Comparison of ENCODE assay signal across 11 mouse cellular contexts in the genomic region with DNA sequence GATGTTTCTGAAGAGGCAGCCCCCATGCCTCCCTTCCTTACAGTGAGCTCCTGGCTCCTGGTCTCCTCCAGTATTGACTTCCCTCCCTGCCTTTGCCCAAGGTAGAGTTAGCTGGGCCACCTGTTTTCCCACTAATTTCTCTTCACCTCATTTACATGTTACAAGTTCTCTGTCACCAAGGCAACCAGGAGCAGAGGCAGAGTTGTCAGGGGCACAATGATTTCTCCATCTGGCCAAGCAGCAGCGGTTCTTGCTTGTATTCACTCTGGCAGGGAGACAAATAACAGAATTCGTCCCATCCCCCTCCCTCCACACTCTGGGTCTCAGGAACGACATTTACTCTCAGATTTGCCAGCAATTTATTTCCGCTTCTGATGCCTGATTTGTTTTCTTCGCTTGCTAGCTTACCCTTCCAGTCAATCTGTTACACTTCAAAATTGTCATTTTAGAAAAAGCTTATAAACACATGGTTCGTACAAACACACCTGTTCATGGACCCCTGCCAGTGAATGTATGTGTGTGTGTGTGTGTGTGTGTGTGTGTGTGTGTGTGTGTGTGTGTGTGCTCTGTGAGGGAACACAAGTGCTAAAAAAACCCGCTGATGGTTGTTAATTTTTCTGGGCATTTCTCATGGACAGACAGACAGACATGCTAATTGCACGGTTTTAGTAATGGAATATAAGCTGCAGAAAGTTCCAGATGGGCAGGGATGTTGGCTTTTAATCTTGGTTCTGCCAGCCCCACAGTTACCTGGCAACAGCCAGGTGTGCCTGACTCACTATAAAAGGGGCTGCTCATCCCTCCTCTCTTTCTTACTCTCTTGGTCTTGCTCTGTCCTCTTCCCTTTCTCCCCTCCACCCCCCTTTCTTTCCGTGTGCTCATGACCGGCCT.
DNase-seq lines count a peak whose midpoint lies in the region; ATAC-seq and TF ChIP-seq lines count a peak whose summit lies in the region.
"Had no signal": no experiment of that assay in that cellular context is flagged by ENCODE, and none has a peak within 500 bp of the region (broad histone marks: within the 10 kb centered on the region; RNA-seq: fewer than 3 reads in every experiment).

No protein-coding gene starts in this region.

- DNase-seq in forebrain, embryonic 11.5 days (ENCODE audit: low spot score), result peak; percentile 53
- DNase-seq in forebrain, embryonic 10.5 days (ENCODE audit: extremely low spot score, low spot score), result no peak
- DNase-seq in layer of hippocampus, adult 2 months (ENCODE audit: low spot score in 2 of 2), result peak; percentile 43 to 73
- DNase-seq in midbrain, postnatal 0 days (ENCODE audit: low spot score), result peak; percentile 88
- DNase-seq in thymus, postnatal 36 days, result no peak
- DNase-seq in cerebellum, adult 9-10 months, result no peak
- DNase-seq: cerebellum, adult 8-10 months; kidney, postnatal 25 days; thymus, adult 2 months had no signal

- H3K9ac ChIP-seq in forebrain, embryonic 11.5 days (ENCODE audit: low read length), result no peak overlapping the region
- no peak overlapping the region for H3K9ac ChIP-seq in forebrain, embryonic 12.5 days
- H3K9ac ChIP-seq in midbrain, postnatal 0 days (replicated peaks; ENCODE audit: low read length, poor library complexity, severe bottlenecking), result no peak overlapping the region

- H3K9me3 ChIP-seq in forebrain, embryonic 11.5 days (ENCODE audit: control insufficient read depth, low read length), result no peaks in the 10 kb centered on the region
- no peaks in the 10 kb centered on the region for H3K9me3 ChIP-seq in forebrain, embryonic 10.5 days
- no peaks in the 10 kb centered on the region for H3K9me3 ChIP-seq in forebrain, embryonic 12.5 days
- H3K9me3 ChIP-seq in midbrain, postnatal 0 days (ENCODE audit: low read length), result no peaks in the 10 kb centered on the region

- no peak overlapping the region for H3K27ac ChIP-seq in forebrain, embryonic 11.5 days (ENCODE audit: low read depth, low read length)
- H3K27ac ChIP-seq in forebrain, embryonic 10.5 days, result no peak overlapping the region
- H3K27ac ChIP-seq in forebrain, embryonic 12.5 days, result 0 out of 2 replicates have a peak overlapping the region, but pooled peaks have one; percentile 5
- H3K27ac ChIP-seq in layer of hippocampus, adult 2 months, result peak overlapping the region; percentile 75
- H3K27ac ChIP-seq in midbrain, postnatal 0 days (ENCODE audit: low read depth, low read length), result peak overlapping the region; percentile 69

- no peaks in the 10 kb centered on the region for H3K27me3 ChIP-seq in forebrain, embryonic 11.5 days (ENCODE audit: control insufficient read depth, insufficient read depth, low read length)
- no peaks in the 10 kb centered on the region for H3K27me3 ChIP-seq in forebrain, embryonic 10.5 days (ENCODE audit: poor library complexity, severe bottlenecking)
- no peaks in the 10 kb centered on the region for H3K27me3 ChIP-seq in forebrain, embryonic 12.5 days
- H3K27me3 ChIP-seq in midbrain, postnatal 0 days (ENCODE audit: insufficient read depth, low read length), result no peaks in the 10 kb centered on the region

- 48% methylated on average over 10 of the region's 10 CpGs for WGBS in forebrain, embryonic 11.5 days
- WGBS in forebrain, embryonic 10.5 days, result 60% methylated on average over 8 of the region's 10 CpGs
- WGBS in forebrain, embryonic 12.5 days, result 42% methylated on average over 10 of the region's 10 CpGs
- WGBS in midbrain, postnatal 0 days, result 26% methylated on average over 10 of the region's 10 CpGs

- H3K36me3 ChIP-seq in forebrain, embryonic 11.5 days (ENCODE audit: control insufficient read depth, insufficient read depth, low read length), result no peaks in the 10 kb centered on the region
- no peaks in the 10 kb centered on the region for H3K36me3 ChIP-seq in forebrain, embryonic 10.5 days (replicated peaks)
- no peaks in the 10 kb centered on the region for H3K36me3 ChIP-seq in forebrain, embryonic 12.5 days (replicated peaks)
- H3K36me3 ChIP-seq in midbrain, postnatal 0 days (ENCODE audit: insufficient read depth, low read length), result no peaks in the 10 kb centered on the region

- TF ChIP-seq CTCF in layer of hippocampus, adult 2 months (conservative IDR thresholded peaks at IDR 0.05), result no peak
- TF ChIP-seq CTCF in midbrain, postnatal 0 days (IDR thresholded peaks at IDR 0.05), result no peak

- H3K4me3 ChIP-seq in forebrain, embryonic 11.5 days (ENCODE audit: low read depth, low read length), result no peak overlapping the region
- no peak overlapping the region for H3K4me3 ChIP-seq in forebrain, embryonic 10.5 days
- no peak overlapping the region for H3K4me3 ChIP-seq in forebrain, embryonic 12.5 days (replicated peaks)
- no peak overlapping the region for H3K4me3 ChIP-seq in layer of hippocampus, adult 2 months
- no peak overlapping the region for H3K4me3 ChIP-seq in midbrain, postnatal 0 days (ENCODE audit: low read depth, low read length)

- H3K4me1 ChIP-seq in forebrain, embryonic 11.5 days (replicated peaks; ENCODE audit: control insufficient read depth, insufficient read depth, low read length), result no peaks in the 10 kb centered on the region; the same call in 1 of the 2 replicates
- H3K4me1 ChIP-seq in forebrain, embryonic 10.5 days, result peaks cover 16% of the 10 kb centered on the region
- peaks cover 15% of the 10 kb centered on the region for H3K4me1 ChIP-seq in forebrain, embryonic 12.5 days
- peaks cover 3% of the 10 kb centered on the region for H3K4me1 ChIP-seq in midbrain, postnatal 0 days (ENCODE audit: insufficient read depth, low read length)

- ATAC-seq in forebrain, embryonic 11.5 days (replicated peaks; ENCODE audit: low FRiP score), result 0 out of 2 replicates have a peak, but pooled peaks have one; percentile 33
- peak; percentile 85; the same call in 1 of the 2 replicates for ATAC-seq in forebrain, embryonic 12.5 days (ENCODE audit: low FRiP score)
- peak; percentile 82 for ATAC-seq in midbrain, postnatal 0 days (ENCODE audit: low FRiP score)
- no peak for ATAC-seq in activated CD4-positive, CD25-positive, alpha-beta regulatory T cell, adult 4 months

- 0 out of 2 replicates have a peak overlapping the region, but pooled peaks have one; percentile 2 for H3K4me2 ChIP-seq in forebrain, embryonic 11.5 days (ENCODE audit: low read depth, low read length, severe bottlenecking)
- H3K4me2 ChIP-seq in forebrain, embryonic 12.5 days, result peak overlapping the region; percentile 17; the same call in 1 of the 2 replicates
- no peak overlapping the region for H3K4me2 ChIP-seq in midbrain, postnatal 0 days (ENCODE audit: low read depth, low read length, poor library complexity, severe bottlenecking)

Comparison
In these comparisons a context has a peak if more than half of its experiments do, and no peak if none do; other contexts are left out.
1. DNase-seq: peak in forebrain, embryonic 11.5 days (single experiment), layer of hippocampus, adult 2 months (2 of 2) and midbrain, postnatal 0 days (single experiment); none in forebrain, embryonic 10.5 days (single experiment), thymus, postnatal 36 days (0 of 2) and cerebellum, adult 9-10 months (single experiment).
2. H3K27ac ChIP-seq: peak in forebrain, embryonic 12.5 days (single experiment), layer of hippocampus, adult 2 months (single experiment) and midbrain, postnatal 0 days (single experiment); none in forebrain, embryonic 11.5 days (single experiment) and forebrain, embryonic 10.5 days (single experiment).